Mouse (Mus musculus): ENCODE measurements around the gene Mindy4.
"Not testable (repeated sequence)": the region's sequence is repeated elsewhere in the genome, so short reads cannot be mapped to it uniquely, and the experiment has no call there.

The Mindy4 gene

DNA sequence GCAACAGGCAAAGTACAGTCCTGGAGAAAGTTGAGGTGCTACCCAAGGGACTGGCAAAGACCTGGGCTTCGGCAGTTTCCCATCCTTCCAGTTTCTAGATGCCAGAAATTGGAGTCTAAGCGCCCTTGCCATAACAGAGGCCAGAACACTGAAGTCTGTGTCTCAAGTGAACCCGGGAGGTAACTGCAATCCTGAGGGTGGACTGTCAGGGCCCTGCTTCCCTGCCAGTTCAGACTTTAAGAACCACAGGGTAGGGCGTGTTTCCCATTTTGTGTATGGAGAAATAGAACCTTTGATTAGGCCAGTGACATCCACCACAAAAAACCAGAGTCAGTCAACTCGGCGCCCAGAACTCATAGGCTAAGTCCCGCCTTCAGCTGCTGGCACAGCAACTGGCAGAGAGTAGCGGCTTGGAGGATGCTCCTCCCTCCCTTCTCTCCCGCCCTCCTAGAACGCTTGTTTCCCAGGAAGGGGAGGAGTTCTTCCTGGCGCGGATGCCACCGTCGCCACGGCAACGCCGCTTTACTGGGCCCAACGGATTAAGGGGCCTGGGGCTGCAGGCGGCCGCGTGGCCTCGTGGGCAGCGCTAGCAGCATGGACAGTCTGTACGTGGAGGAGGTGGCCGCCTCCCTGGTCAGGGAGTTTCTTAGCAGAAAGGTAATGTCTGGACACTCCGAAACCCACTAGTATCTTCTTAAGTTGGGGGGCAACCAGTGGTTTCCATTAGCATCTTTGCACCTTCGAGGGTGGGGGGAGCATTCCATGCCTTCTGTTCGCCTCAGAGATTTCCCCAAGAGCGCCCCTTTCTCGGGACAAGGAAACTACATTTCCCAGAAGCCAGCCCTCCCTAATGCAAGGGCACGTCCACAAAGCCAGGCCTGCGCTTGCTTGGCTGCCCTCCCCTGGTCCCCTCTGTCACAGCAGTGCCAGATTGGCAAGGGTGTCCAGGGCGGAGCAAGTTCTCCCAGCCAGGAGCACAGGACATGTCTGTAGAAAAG lies at the start of gene Mindy4:
Mindy4 (plus strand) TSS at position 471 of the 998 bp plus-strand sequence.
- DNase-seq = peak; percentile 77

DNA sequence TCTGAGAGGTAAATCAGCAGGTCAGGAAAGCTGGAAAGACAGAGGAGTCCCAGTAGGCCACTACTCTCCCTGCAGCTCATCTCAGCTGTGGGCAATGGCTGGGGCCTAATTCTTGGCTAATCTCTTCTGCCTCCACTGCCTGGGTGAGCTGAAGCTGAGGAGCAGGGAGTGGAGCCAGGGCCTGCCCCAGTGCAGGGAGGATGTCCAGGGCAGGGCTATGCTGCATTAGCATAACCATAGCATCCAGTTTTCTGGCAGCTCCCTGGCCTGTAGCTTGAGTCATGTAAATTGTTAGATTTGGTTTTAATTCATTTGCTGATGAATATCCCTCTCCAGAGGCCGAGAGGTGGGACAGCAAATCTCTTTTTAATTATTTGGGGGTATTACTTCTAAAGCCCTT lies 43.9 kb upstream of the Mindy4 start:
- DNase-seq = no peak

DNA sequence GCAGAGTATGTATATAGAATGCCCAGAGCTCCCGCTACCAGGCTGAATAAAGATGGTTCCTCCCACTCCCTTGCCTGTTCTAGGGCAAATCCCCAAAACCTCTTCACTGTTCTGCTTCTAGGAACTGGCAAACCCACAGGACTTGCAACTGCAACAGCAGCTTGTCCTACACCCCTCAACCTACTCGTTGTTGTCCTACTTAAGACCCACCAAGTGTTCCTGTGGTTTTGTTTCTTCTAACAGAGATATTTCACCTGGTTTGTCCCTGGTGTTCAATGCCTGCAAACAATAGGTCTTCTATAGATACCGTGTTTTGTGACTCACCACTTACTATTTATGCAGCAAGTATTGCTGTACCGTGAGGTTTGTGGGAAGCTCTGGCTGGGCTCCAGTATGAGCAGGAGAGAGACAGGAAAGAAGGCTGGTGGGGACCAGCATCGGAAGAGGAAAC lies 41.8 kb upstream of the Mindy4 start:
- DNase-seq = no peak

DNA sequence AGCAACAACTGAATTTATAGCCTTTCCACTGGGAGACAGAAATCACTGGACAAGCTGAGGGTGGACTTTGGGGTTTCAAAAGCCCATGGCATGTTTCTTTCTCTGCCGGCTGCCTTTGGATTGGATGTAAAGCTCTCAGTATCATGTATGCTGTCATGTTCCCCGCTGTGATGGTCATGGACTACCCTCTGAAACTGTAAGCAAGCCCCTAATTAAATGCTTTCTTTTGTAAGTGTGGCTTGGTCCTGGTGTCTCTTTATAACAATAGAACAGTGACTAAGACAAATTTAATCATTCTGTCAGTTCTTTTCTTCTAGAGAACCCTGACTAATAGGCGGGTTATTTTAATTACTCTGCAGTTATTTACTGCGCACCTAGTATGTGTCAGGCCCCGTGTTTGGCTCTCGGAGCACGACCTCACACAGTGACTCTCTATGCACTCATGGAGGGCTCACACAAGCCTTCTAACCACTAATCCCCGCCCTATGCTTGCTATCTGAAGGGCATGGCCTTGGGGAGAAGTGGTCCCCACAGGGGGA lies 40.1 kb upstream of the Mindy4 start:
- no peak for DNase-seq

- peak; percentile 65 for DNase-seq
These were observed 36.3 kb upstream of the Mindy4 start for GRCm38 (mm10) chr6:55166777-55167463.

GRCm38 (mm10) chr6:55169818-55170217 lies 33.4 kb upstream of the Mindy4 start:
- no peak for DNase-seq

- DNase-seq = no peak
These were observed 31.5 kb upstream of the Mindy4 start for GRCm38 (mm10) chr6:55171638-55172037.

DNA sequence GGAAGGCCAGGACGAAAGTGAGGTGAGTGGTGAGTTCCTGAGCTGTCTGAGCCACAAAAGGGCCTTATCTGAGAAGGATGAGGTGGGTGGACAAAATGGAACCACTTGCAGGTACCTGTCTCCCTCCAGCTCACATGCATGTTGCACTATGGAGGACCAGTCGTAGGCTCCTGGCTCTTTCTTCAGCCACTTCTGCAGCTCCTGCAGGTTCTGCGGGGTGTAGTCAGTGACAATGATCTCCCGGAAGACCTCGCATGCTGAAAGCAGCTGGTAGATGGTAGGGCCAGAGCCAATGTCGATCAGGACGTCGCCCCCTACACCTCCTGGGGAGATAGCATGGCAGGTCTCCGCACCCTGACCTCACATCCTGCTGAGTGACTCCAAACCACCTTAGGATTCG lies 30.0 kb upstream of the Mindy4 start:
- DNase-seq = no peak

GRCm38 (mm10) chr6:55173941-55174349 lies 29.2 kb upstream of the Mindy4 start:
- no peak for DNase-seq

GRCm38 (mm10) chr6:55174741-55175181 lies 28.4 kb upstream of the Mindy4 start, which contains the start of gene Inmt:
Gene Inmt, minus strand, starts transcription at chr6:55175043.
- no peak for DNase-seq

- no peak for DNase-seq
These were observed 27.7 kb upstream of the Mindy4 start for GRCm38 (mm10) chr6:55175456-55175855.

GRCm38 (mm10) chr6:55175892-55176291 lies 27.3 kb upstream of the Mindy4 start:
- DNase-seq = no peak

DNA sequence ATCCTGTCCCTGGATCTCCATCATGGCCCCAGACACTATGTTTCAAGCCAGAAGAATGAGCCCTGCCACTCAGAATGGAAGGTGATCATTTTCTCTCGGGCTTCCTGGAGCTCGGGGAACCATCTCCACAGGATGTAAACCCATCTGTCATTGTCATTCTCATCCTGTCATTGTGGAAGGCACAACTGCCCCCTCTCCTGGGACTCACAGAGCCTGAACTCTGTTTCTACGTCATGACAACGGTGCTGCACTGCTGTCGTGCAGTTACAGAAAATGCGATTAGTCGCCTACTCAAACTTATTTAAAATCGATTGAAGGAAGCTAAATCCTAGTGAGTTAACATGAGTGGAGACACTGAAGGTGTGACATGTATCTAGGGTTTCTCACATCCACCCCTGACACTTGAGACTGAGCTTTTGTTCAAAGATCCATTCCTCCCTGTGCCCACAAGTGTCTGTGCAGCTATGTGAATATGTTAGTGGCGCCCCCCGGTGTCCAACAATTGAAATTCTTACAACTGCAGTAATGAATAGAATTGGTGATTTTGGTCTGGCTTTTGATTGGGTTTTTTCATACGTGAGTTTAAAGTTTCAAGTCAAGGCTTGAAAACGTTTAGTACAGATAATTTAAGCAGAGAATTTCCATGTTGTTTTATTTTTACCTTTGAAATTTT lies 26.0 kb upstream of the Mindy4 start:
- DNase-seq = peak; percentile 39

- no peak for DNase-seq
These were observed 23.6 kb upstream of the Mindy4 start for GRCm38 (mm10) chr6:55179560-55179959.

GRCm38 (mm10) chr6:55182655-55183430 lies 20.3 kb upstream of the Mindy4 start:
- DNase-seq = no peak

- not testable (repeated sequence) for DNase-seq
These were observed 15.4 kb upstream of the Mindy4 start for GRCm38 (mm10) chr6:55187827-55188226.

GRCm38 (mm10) chr6:55189406-55189805 lies 13.8 kb upstream of the Mindy4 start:
- DNase-seq = no peak

GRCm38 (mm10) chr6:55191537-55191936 lies 11.6 kb upstream of the Mindy4 start:
- no peak for DNase-seq

GRCm38 (mm10) chr6:55193171-55193570 lies 10.0 kb upstream of the Mindy4 start:
- DNase-seq = no peak

- no peak for DNase-seq
These were observed 4.1 kb upstream of the Mindy4 start for GRCm38 (mm10) chr6:55199047-55199446.

DNA sequence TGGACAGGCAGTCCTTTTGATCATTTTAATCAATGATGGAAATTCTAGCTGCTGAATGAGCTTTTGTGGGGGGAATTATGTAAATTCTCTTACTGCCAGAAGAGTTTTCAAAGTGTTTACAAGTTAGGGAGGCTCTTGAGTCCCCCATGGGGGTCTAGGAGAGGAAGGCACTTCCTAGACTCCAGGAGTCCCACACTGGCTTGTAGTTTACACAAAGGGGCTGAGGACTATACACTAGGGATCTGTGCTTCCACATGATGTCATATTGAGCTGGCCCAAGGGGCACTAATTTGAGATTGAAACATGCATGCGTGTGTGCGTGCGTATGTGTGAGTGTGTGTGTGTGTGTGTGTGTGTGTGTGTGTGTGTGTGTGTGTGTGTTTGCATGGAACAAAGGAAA lies 748 bp downstream of the Mindy4 start:
- DNase-seq = no peak

DNA sequence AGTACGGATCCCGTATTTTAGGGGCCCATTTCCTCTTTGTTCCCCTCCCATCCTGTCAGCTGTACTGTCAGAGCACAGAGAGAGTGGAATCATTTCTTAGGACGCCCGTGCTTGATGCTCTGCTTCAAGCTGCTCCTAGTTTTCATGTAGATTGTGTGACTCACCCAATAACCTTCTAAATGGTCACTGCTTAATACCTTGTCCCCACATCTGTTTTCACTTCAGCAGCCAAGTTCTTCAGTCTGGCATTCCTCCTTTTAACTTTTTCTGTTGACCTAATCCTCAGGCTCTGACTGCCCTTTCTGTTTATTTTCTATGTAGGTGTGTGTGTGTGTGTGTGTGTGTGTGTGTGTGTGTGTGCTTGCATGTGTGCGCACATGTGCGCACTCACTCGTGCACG lies 4.6 kb downstream of the Mindy4 start:
- DNase-seq = no peak

All from liver (tissue).